Mouse (Mus musculus) central nervous system, embryonic 14 days (tissue): ENCODE results near the gene Gm21708. TPM values are rescaled to one million over a fixed set of nuclear protein-coding genes. Genes with fewer than 3 reads are reported as not detected.

Source experiments
- polyA plus RNA-seq: library from polyadenylated mRNA; depleted of rRNA; stranded (reverse); fragments of >200 nt; gene quantifications from 2 replicates; pipeline ENCODE4 v1.2.3, GENCODE M21; 2012; rRNA removed

Gene Gm21708
- not detected in 2 replicates for polyA plus RNA-seq

DNA sequence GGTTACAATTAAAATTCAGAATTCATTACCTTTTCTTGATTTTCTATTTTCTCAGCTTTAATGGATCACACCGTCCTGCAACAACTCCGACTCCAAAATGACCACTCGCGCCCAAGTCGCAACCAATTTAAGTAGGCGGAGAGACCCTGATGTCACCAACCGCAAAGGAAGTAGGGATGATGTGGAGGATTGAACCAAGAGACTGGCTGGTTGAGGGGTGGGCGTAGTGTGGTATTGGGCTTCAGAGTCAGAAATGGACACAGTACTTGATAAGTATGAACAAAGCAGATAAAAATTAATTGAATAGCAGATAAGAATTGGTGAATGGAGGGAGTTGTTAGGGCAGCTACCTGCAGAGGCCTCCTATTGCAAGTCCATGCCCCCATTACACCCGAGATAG is at the start of gene Gm21708, which contains the start of gene Gm21704:
Gm21708 (minus strand) TSS at position 101 of the 400 bp plus-strand sequence.
Gm21704 (minus strand) TSS at position 101 of the 400 bp plus-strand sequence.

Other genes with a start within 250 kb of the Gm21708 start
- gene Gm21677, start 103.7 kb downstream of the Gm21708 start, polyA plus RNA-seq: not detected in 2 replicates
- not detected in 2 replicates for gene Gm21693, start 64.8 kb downstream of the Gm21708 start, polyA plus RNA-seq
- 0.06 TPM in 1 of 2 replicates, not detected in the other for gene Gm21704, start within 50 bp of the Gm21708 start, polyA plus RNA-seq